Comparison of ENCODE assay signal across 8 mouse cellular contexts in the genomic region with DNA sequence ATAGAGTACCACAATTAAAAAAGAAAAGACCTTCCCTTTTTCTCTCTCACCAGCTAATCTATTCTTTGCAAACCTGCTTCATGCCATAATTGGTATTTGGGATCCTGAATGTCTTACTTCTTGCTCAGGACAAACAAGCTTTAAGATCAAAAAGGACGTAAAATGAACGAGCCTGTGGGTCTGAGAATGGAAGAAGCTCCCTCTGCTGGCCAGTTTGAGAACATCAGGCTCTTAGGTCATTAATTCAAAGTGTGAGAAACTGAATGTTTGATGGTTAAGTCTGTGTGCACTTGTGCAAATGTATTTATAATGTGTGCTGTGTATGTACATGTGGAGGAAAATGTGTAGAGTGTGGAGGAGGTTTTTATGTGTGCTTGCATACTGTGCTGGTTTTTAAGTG. TPM values are rescaled to one million over a fixed set of nuclear protein-coding genes. Genes with fewer than 3 reads are reported as not detected.
DNase-seq lines count a peak whose midpoint lies in the region; ATAC-seq and TF ChIP-seq lines count a peak whose summit lies in the region.

No protein-coding gene starts in this region.

- no peak overlapping the region for H3K4me3 ChIP-seq in cerebellum, adult 2 months (replicated peaks; ENCODE audit: insufficient read depth, low read depth, low read length)
- H3K4me3 ChIP-seq in neural tube, embryonic 15.5 days (replicated peaks), result no peak overlapping the region

- no peak overlapping the region for H3K9ac ChIP-seq in neural tube, embryonic 15.5 days (replicated peaks)

- H3K36me3 ChIP-seq in neural tube, embryonic 15.5 days, result no peaks in the 10 kb centered on the region

- TF ChIP-seq POLR2A in cerebellum, adult 2 months (IDR thresholded peaks at IDR 0.05; ENCODE audit: borderline replicate concordance, insufficient read depth, low read length), result no peak

- H3K9me3 ChIP-seq in neural tube, embryonic 15.5 days (replicated peaks), result no peaks in the 10 kb centered on the region

- no peaks in the 10 kb centered on the region for H3K4me1 ChIP-seq in cerebellum, adult 2 months (ENCODE audit: control insufficient read depth, insufficient read depth, low read length)
- H3K4me1 ChIP-seq in neural tube, embryonic 15.5 days, result peaks cover 2% of the 10 kb centered on the region; the same call in 1 of the 2 replicates

- ATAC-seq in neural tube, embryonic 15.5 days (ENCODE audit: low FRiP score), result no peak

- H3K27ac ChIP-seq in cerebellum, adult 2 months (ENCODE audit: insufficient read depth, low read length), result no peak overlapping the region
- no peak overlapping the region for H3K27ac ChIP-seq in neural tube, embryonic 15.5 days (replicated peaks)

- 4% methylated on average over 2 of the region's 2 CpGs for WGBS in cerebellum, adult 2 months
- 21% methylated on average over 2 of the region's 2 CpGs for WGBS in neural tube, embryonic 15.5 days

- no peaks in the 10 kb centered on the region for H3K27me3 ChIP-seq in cerebellum, adult 2 months (ENCODE audit: control insufficient read depth, insufficient read depth, low read length)
- H3K27me3 ChIP-seq in neural tube, embryonic 15.5 days (replicated peaks), result no peaks in the 10 kb centered on the region; the same call in 1 of the 2 replicates

- TF ChIP-seq CTCF in cerebellum, adult 2 months (IDR thresholded peaks at IDR 0.05; ENCODE audit: borderline replicate concordance, insufficient read depth, low read depth, low read length), result peak; percentile 37; the same call in 1 of the 2 replicates

- H3K4me2 ChIP-seq in neural tube, embryonic 15.5 days, result no peak overlapping the region

- DNase-seq in cerebellum, adult 2 months, result peak; percentile 5 to 16
- DNase-seq in cerebellum, adult 9-11 months, result no peak
- DNase-seq in neural tube, embryonic 10.5 days (ENCODE audit: extremely low spot score, low spot score), result peak; percentile 35
- peak; percentile 48 for DNase-seq in c-Kit-positive CD71-positive TER-119-positive erythroid progenitor cells, embryonic 14.5 days (ENCODE audit: low spot score)
- DNase-seq in hindlimb bud, embryonic 11.5 days (ENCODE audit: extremely low spot score, low read depth, low spot score), result peak; percentile 33
- DNase-seq in lung, postnatal 14 days, result peak; percentile 66
- DNase-seq in thymus, postnatal 14 days, result peak; percentile 67

RNA-seq across cellular contexts. Expression of a gene that starts 5.0 kb away (rescaled TPM):
- 5.1 and 5.9 TPM in 2 replicates for polyA plus RNA-seq in cerebellum, adult 2 months (2012; rRNA removed)
- polyA plus RNA-seq in neural tube, embryonic 15.5 days (2015; fragmentation: Nextera tagmentation; extraction: Ambion mirVana), result 1.4 and 1.5 TPM in 2 replicates

RNA-seq across cellular contexts. Expression of a gene that starts 21.7 kb away (rescaled TPM):
- polyA plus RNA-seq in cerebellum, adult 2 months (2012; rRNA removed), result not detected in 2 replicates
- 0.10 and 1.3 TPM in 2 replicates for polyA plus RNA-seq in neural tube, embryonic 15.5 days (2015; fragmentation: Nextera tagmentation; extraction: Ambion mirVana)

RNA-seq across cellular contexts. Expression of a gene that starts 59.3 kb away (rescaled TPM):
- polyA plus RNA-seq in cerebellum, adult 2 months (2012; rRNA removed), result not detected in 2 replicates
- 1.1 TPM in 1 of 2 replicates, not detected in the other for polyA plus RNA-seq in neural tube, embryonic 15.5 days (2015; fragmentation: Nextera tagmentation; extraction: Ambion mirVana)
